Mouse (Mus musculus) olfactory bulb, adult 2 months (tissue): Measurements from ENCODE around the gene Btbd9.

Experiments
- CTCF ChIP-seq: fragments of 200-500 bp; IDR thresholded peaks from 2 replicates; pipeline ENCODE4 v1.5.1; 2012; ENCODE audit warnings: low read depth, mild to moderate bottlenecking, low read length, moderate library complexity; ENCODE audit not compliant: insufficient read depth
- POLR2A ChIP-seq: fragments of 200-500 bp; IDR thresholded peaks from 2 replicates; pipeline ENCODE4 v1.6.1; 2012; ENCODE audit warnings: mild to moderate bottlenecking, low read depth, low read length, moderate library complexity; ENCODE audit not compliant: insufficient read depth

DNA sequence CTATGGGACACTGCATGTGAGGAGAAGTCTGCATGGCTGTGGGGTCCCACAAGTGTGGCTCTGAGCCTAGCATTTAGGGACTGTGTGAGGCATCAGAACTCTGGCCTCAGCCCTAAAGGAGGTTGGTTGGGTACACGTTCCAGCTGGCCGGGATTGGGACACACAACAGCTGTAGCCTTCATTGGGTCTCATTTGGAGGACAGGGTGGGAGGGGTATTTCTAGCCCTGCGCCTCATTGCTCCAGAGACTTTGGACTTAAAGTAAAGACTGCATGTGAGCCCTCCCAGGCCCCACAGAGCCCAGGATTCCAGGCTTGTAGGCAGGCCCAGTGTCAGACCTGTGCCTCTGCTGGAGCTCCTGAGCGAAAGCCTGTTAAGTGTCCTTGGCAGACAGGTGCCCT is 345.9 kb downstream of the Btbd9 start:
- TF ChIP-seq CTCF: no peak
- TF ChIP-seq POLR2A: no peak
